Mouse (Mus musculus) erythroblast, embryonic 14.5 days (primary cell): ENCODE data around the gene Arel1. TPM values are rescaled to one million over a fixed set of nuclear protein-coding genes. Genes with fewer than 3 reads are reported as not detected.

Experiments used
- H3K27me3 ChIP-seq: 2 replicates; pipeline ENCODE4 v1.6.1; 2012; ENCODE audit warnings: inconsistent platforms; ENCODE audit not compliant: control insufficient read depth
- H3K36me3 ChIP-seq: 2 replicates; pipeline ENCODE4 v1.6.1; 2012; ENCODE audit warnings: mild to moderate bottlenecking, inconsistent platforms; ENCODE audit not compliant: control insufficient read depth
- H3K4me1 ChIP-seq: 2 replicates; pipeline ENCODE4 v1.6.1; 2012; ENCODE audit warnings: inconsistent platforms; ENCODE audit not compliant: control insufficient read depth
- H3K4me3 ChIP-seq: replicated peaks from 2 replicates; pipeline ENCODE3; 2012; ENCODE audit warnings: moderate library complexity, mild to moderate bottlenecking, inconsistent platforms
- H3K9me3 ChIP-seq: 2 replicates; pipeline ENCODE4 v1.6.1; 2012; ENCODE audit warnings: low read length, inconsistent platforms, mixed read lengths; ENCODE audit not compliant: control insufficient read depth
- GATA1 ChIP-seq: IDR thresholded peaks from 2 replicates; pipeline ENCODE4 v1.6.1; 2012; ENCODE audit warnings: low read length, inconsistent platforms, mixed read lengths
- TAL1 ChIP-seq: IDR thresholded peaks from 3 replicates; pipeline ENCODE4 v1.6.1; 2012; ENCODE audit warnings: low read length, inconsistent platforms, mixed read lengths
- polyA plus RNA-seq: library from polyadenylated mRNA; stranded (reverse); fragments of >175 nt; gene quantifications from 2 replicates; pipeline ENCODE4 v1.2.3, GENCODE M21; 2012

Gene Arel1
- polyA plus RNA-seq, 1 experiment = 0.78 TPM

GRCm38 (mm10) chr12:84941717-84942116 is 29.0 kb downstream of the Arel1 start:
- H3K4me3 ChIP-seq = no peak overlapping the region
- peaks cover 87% of the 10 kb centered on the region for H3K36me3 ChIP-seq
- H3K27me3 ChIP-seq = no peaks in the 10 kb centered on the region
- H3K9me3 ChIP-seq = no peaks in the 10 kb centered on the region
- TF ChIP-seq GATA1 (no peak), TAL1 (no peak)
- H3K4me1 ChIP-seq = peaks cover 16% of the 10 kb centered on the region

GRCm38 (mm10) chr12:84940343-84940742 is 30.4 kb downstream of the Arel1 start:
- peaks cover 89% of the 10 kb centered on the region for H3K36me3 ChIP-seq
- no peaks in the 10 kb centered on the region for H3K27me3 ChIP-seq
- H3K9me3 ChIP-seq = no peaks in the 10 kb centered on the region
- H3K4me1 ChIP-seq = peaks cover 15% of the 10 kb centered on the region
- TF ChIP-seq TAL1 (no peak), GATA1 (no peak)
- H3K4me3 ChIP-seq = no peak overlapping the region

- Histone ChIP-seq H3K4me3 (no peak overlapping the region), H3K9me3 (no peaks in the 10 kb centered on the region), H3K36me3 (peaks cover 89% of the 10 kb centered on the region), H3K27me3 (no peaks in the 10 kb centered on the region), H3K4me1 (peaks cover 6% of the 10 kb centered on the region)
- TF ChIP-seq GATA1 = no peak
- no peak for TF ChIP-seq TAL1
These were observed 31.6 kb downstream of the Arel1 start for GRCm38 (mm10) chr12:84939117-84939516.

GRCm38 (mm10) chr12:84935343-84935742 is 35.4 kb downstream of the Arel1 start:
- Histone ChIP-seq H3K36me3 (peaks cover 89% of the 10 kb centered on the region), H3K4me3 (no peak overlapping the region), H3K4me1 (no peaks in the 10 kb centered on the region), H3K27me3 (no peaks in the 10 kb centered on the region), H3K9me3 (no peaks in the 10 kb centered on the region)
- no peak for TF ChIP-seq TAL1
- TF ChIP-seq GATA1 = no peak

- Histone ChIP-seq H3K4me1 (no peaks in the 10 kb centered on the region), H3K4me3 (no peak overlapping the region), H3K27me3 (no peaks in the 10 kb centered on the region), H3K36me3 (peaks cover 94% of the 10 kb centered on the region), H3K9me3 (no peaks in the 10 kb centered on the region)
- TF ChIP-seq TAL1 (no peak), GATA1 (no peak)
These were observed 38.5 kb downstream of the Arel1 start for GRCm38 (mm10) chr12:84932210-84932609.

- no peaks in the 10 kb centered on the region for H3K27me3 ChIP-seq
- H3K4me1 ChIP-seq = no peaks in the 10 kb centered on the region
- H3K4me3 ChIP-seq = no peak overlapping the region
- TF ChIP-seq TAL1 (no peak), GATA1 (no peak)
- H3K9me3 ChIP-seq = no peaks in the 10 kb centered on the region
- peaks cover 99% of the 10 kb centered on the region for H3K36me3 ChIP-seq
These were observed 44.2 kb downstream of the Arel1 start for GRCm38 (mm10) chr12:84926542-84926941.

GRCm38 (mm10) chr12:84924324-84924723 is 46.4 kb downstream of the Arel1 start:
- Histone ChIP-seq H3K36me3 (peaks cover 99% of the 10 kb centered on the region), H3K27me3 (no peaks in the 10 kb centered on the region), H3K4me3 (no peak overlapping the region), H3K4me1 (no peaks in the 10 kb centered on the region), H3K9me3 (no peaks in the 10 kb centered on the region)
- TF ChIP-seq TAL1 (no peak), GATA1 (no peak)

GRCm38 (mm10) chr12:84921881-84922419 is 48.8 kb downstream of the Arel1 start:
- Histone ChIP-seq H3K27me3 (no peaks in the 10 kb centered on the region), H3K36me3 (peaks cover 100% of the 10 kb centered on the region), H3K4me1 (no peaks in the 10 kb centered on the region), H3K9me3 (no peaks in the 10 kb centered on the region), H3K4me3 (no peak overlapping the region)
- TF ChIP-seq GATA1 (no peak), TAL1 (no peak)

- H3K27me3 ChIP-seq = no peaks in the 10 kb centered on the region
- no peak overlapping the region for H3K4me3 ChIP-seq
- no peaks in the 10 kb centered on the region for H3K4me1 ChIP-seq
- peaks cover 85% of the 10 kb centered on the region for H3K36me3 ChIP-seq
- no peaks in the 10 kb centered on the region for H3K9me3 ChIP-seq
- TF ChIP-seq GATA1 = no peak
- no peak for TF ChIP-seq TAL1
These were observed 51.9 kb downstream of the Arel1 start for GRCm38 (mm10) chr12:84918809-84919208.

- Histone ChIP-seq H3K36me3 (peaks cover 75% of the 10 kb centered on the region), H3K27me3 (no peaks in the 10 kb centered on the region), H3K4me1 (no peaks in the 10 kb centered on the region), H3K9me3 (no peaks in the 10 kb centered on the region), H3K4me3 (no peak overlapping the region)
- TF ChIP-seq TAL1 (no peak), GATA1 (no peak)
These were observed 52.9 kb downstream of the Arel1 start for GRCm38 (mm10) chr12:84917799-84918198.
